Mouse (Mus musculus) liver, embryonic 16.5 days (tissue): ENCODE results near the gene Igfbp5. TPM values are rescaled to one million over a fixed set of nuclear protein-coding genes. Genes with fewer than 3 reads are reported as not detected.

Experiments used
- ATAC-seq: fragments of 200-750 bp; cut with Nextera tagmentation; 2 replicates; pipeline ENCODE4 v1.8.0; 2017; ENCODE audit warnings: low read depth, mild to moderate bottlenecking, moderate number of reproducible peaks, moderate library complexity
- H3K27ac ChIP-seq: fragments of 300-500 bp; sonication (generic); 2 replicates; pipeline ENCODE4 v1.5.1; 2014; ENCODE audit warnings: mild to moderate bottlenecking, low read length
- H3K27me3 ChIP-seq: fragments of 300-500 bp; sonication (generic); 2 replicates; pipeline ENCODE4 v1.6.1; 2014; ENCODE audit warnings: low read depth, low read length, mixed read lengths; ENCODE audit not compliant: control insufficient read depth, insufficient read depth
- H3K36me3 ChIP-seq: fragments of 300-500 bp; sonication (generic); 2 replicates; pipeline ENCODE4 v1.6.1; 2014; ENCODE audit warnings: mild to moderate bottlenecking; ENCODE audit not compliant: control insufficient read depth, insufficient read depth
- H3K4me1 ChIP-seq: fragments of 300-500 bp; sonication (generic); 2 replicates; pipeline ENCODE4 v1.6.1; 2014; ENCODE audit warnings: low read depth, low read length, mixed read lengths; ENCODE audit not compliant: control insufficient read depth
- H3K4me2 ChIP-seq: fragments of 300-500 bp; sonication (generic); 2 replicates; pipeline ENCODE4 v1.6.1; 2014; ENCODE audit warnings: low read depth, low read length, mixed read lengths
- H3K4me3 ChIP-seq: fragments of 300-500 bp; sonication (generic); 2 replicates; pipeline ENCODE4 v1.5.1; 2014; ENCODE audit warnings: low read depth, mild to moderate bottlenecking, low read length
- H3K9ac ChIP-seq: fragments of 300-500 bp; sonication (generic); 2 replicates; pipeline ENCODE4 v1.6.1; 2014; ENCODE audit warnings: low read depth, low read length
- H3K9me3 ChIP-seq: fragments of 300-500 bp; sonication (generic); replicated peaks from 2 replicates; pipeline ENCODE4 v1.6.1; 2016; ENCODE audit warnings: low read length; ENCODE audit not compliant: control insufficient read depth
- WGBS: fragments of 180-500 bp; shearing (Covaris S2); extraction: QIAGEN DNeasy Blood & Tissue Kit; methylation state at CpG from one replicate; pipeline ENCODE4 v1.1.7; 2014; ENCODE audit not compliant: insufficient replicate concordance; 5-methylcytosine and 5-hydroxymethylcytosine counted together
- polyA plus RNA-seq: library from polyadenylated mRNA; unstranded; fragments of >200 nt; fragmentation: Nextera tagmentation; extraction: Ambion mirVana; gene quantifications from 2 replicates; pipeline ENCODE4 v1.2.1, GENCODE M21; 2015

Gene Igfbp5
- polyA plus RNA-seq, 1 experiment from 2014 or later = 1.7 TPM

DNA sequence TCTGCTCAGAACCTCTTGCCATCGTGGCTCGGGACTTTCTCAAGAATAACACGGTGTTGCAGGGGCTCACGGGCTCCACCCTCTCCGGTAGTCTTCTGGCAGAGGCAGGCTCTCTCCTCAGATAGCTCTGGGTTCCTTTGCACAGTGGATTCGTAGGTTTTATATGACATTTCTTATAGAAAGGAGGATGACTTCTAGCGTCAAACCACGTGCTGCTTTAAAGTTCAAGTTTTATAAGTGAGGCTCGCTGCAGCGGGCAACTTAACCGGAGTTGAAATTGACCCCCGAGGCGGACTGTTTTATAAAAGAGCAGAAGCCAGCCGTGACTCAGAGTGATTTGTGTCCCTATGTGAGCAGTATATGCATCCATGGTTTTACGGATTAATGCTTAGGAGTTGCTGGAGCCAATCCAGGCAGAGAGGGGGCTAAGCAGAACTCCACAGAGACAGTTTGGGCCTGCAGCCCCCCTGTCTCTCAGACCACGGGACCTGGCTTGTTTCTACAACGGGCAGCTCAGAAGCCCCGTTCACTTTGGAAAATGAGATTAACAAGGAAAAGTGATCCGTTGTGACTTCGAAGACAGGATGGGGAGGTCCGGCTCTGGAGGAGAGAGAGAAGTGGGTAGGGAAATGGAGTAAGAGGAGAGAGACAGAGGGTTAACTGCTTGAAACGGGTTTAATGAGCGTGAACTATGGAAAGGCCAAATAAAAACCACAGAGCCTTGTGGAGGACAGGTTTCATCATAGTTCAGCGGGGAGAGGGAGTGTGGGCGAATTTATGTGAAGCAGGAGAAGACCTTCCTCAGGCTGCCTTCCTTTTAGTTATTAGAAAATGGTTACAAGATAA, 4.0 kb upstream of the Igfbp5 start:
- Histone ChIP-seq H3K4me3 (no peak overlapping the region), H3K27me3 (peaks cover 35% of the 10 kb centered on the region), H3K4me2 (no peak overlapping the region), H3K4me1 (no peaks in the 10 kb centered on the region; the same call in 1 of the 2 replicates), H3K27ac (no peak overlapping the region), H3K36me3 (no peaks in the 10 kb centered on the region), H3K9me3 (no peaks in the 10 kb centered on the region), H3K9ac (no peak overlapping the region)
- WGBS = 58% methylated on average over 25 of the region's 25 CpGs
- no peak for ATAC-seq

DNA sequence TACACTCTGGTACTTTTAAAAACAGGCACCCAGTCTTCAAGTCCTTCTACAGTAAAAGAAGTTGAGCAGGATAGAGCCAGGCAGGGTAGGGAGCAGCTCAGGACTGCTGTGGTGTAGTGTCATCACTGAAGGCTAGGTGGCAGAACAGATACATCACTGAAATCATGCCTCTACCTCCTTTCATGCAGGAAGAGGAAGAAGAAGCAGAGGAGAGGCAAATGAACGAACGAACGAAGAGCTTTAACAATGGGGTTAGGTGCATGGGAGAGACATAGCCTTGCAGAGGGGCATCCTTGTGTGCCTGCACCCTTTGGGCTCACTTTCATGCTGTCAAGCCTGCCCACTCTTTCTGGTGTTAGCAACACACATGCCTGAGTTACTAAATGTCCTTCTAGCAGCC, 3.2 kb upstream of the Igfbp5 start:
- H3K4me1 ChIP-seq = peaks cover 3% of the 10 kb centered on the region; the same call in 1 of the 2 replicates
- no peak overlapping the region for H3K27ac ChIP-seq
- peaks cover 43% of the 10 kb centered on the region for H3K27me3 ChIP-seq
- no peak overlapping the region for H3K4me2 ChIP-seq
- H3K36me3 ChIP-seq = no peaks in the 10 kb centered on the region
- no peak for ATAC-seq
- H3K4me3 ChIP-seq = no peak overlapping the region
- 4% methylated on average over 3 of the region's 3 CpGs for WGBS
- no peaks in the 10 kb centered on the region for H3K9me3 ChIP-seq
- no peak overlapping the region for H3K9ac ChIP-seq

- peaks cover 61% of the 10 kb centered on the region for H3K27me3 ChIP-seq
- H3K4me3 ChIP-seq = no peak overlapping the region
Measured at GRCm38 (mm10) chr1:72876111-72876510, 1.4 kb upstream of the Igfbp5 start.

GRCm38 (mm10) chr1:72875708-72876107, 1.0 kb upstream of the Igfbp5 start:
- Histone ChIP-seq H3K4me3 (no peak overlapping the region), H3K4me2 (no peak overlapping the region), H3K4me1 (peaks cover 3% of the 10 kb centered on the region), H3K27ac (no peak overlapping the region), H3K27me3 (peaks cover 64% of the 10 kb centered on the region), H3K9ac (no peak overlapping the region), H3K36me3 (no peaks in the 10 kb centered on the region), H3K9me3 (no peaks in the 10 kb centered on the region)
- no peak for ATAC-seq
- 2% methylated on average over 3 of the region's 3 CpGs for WGBS

More at GRCm38 (mm10) chr1:72876111-72876510, 1.4 kb upstream of the Igfbp5 start:
- Histone ChIP-seq H3K27ac (no peak overlapping the region), H3K9me3 (no peaks in the 10 kb centered on the region), H3K36me3 (no peaks in the 10 kb centered on the region), H3K4me2 (no peak overlapping the region), H3K9ac (no peak overlapping the region), H3K4me1 (peaks cover 3% of the 10 kb centered on the region)
- 35% methylated on average over 3 of the region's 3 CpGs for WGBS
- ATAC-seq = no peak

DNA sequence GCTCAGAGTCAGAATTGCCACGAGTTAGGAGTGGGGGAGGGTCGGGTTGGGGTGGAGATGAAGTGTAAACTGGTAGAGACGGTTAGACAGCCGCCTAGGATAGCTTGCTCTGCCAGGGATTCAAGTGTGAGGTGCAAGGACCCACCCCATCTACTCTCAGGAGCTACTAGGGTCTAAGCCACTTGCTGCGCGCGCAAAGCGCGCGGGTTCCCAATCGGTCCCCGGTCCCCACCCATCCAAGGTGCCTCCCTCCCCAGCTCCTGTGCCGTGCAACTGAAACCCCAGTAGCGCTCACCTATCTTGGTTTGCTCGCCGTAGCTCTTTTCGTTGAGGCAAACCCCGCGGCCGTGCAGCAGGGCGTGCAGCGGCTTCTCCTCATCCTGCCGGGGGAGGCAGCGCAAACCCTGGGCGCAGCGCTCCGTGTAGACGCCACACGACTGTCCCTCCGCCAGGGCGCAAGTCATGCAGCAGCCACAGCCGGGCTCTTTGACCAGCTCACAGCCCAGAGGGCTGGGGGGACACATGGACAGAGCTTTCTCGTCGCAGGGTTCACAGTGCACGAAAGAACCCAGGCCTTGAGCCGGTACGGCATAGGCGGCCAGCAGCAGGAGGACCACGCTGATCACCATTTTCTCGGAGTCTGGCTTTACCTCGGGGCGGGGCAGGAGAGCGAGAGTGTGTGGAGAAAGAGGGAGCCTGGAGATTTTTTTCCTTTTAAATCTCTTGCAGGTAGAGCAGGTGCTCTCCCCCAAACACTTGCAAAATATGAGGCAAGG, 985 bp downstream of the Igfbp5 start:
- ATAC-seq = no peak
- WGBS = under 1% methylated on average over 43 of the region's 43 CpGs

GRCm38 (mm10) chr1:72873078-72873477, 1.6 kb downstream of the Igfbp5 start:
- 1% methylated on average over 16 of the region's 16 CpGs for WGBS
- Histone ChIP-seq H3K4me3 (no peak overlapping the region), H3K27ac (no peak overlapping the region), H3K4me2 (no peak overlapping the region), H3K4me1 (peaks cover 6% of the 10 kb centered on the region), H3K27me3 (peaks cover 67% of the 10 kb centered on the region), H3K36me3 (no peaks in the 10 kb centered on the region), H3K9ac (no peak overlapping the region), H3K9me3 (no peaks in the 10 kb centered on the region)
- ATAC-seq = no peak

More for the DNA sequence above, 985 bp downstream of the Igfbp5 start:
- Histone ChIP-seq H3K4me3 (peak overlapping the region; percentile 31), H3K4me2 (peak overlapping the region; percentile 17; the same call in 1 of the 2 replicates), H3K27ac (no peak overlapping the region), H3K9ac (no peak overlapping the region), H3K36me3 (no peaks in the 10 kb centered on the region), H3K9me3 (no peaks in the 10 kb centered on the region), H3K4me1 (peaks cover 6% of the 10 kb centered on the region), H3K27me3 (peaks cover 67% of the 10 kb centered on the region)

- WGBS = 0% methylated on average over 8 of the region's 8 CpGs
- H3K4me1 ChIP-seq = peaks cover 6% of the 10 kb centered on the region
- H3K27ac ChIP-seq = no peak overlapping the region
- H3K27me3 ChIP-seq = peaks cover 62% of the 10 kb centered on the region
- peak overlapping the region; percentile 19; the same call in 1 of the 2 replicates for H3K4me2 ChIP-seq
- ATAC-seq = no peak
- no peaks in the 10 kb centered on the region for H3K36me3 ChIP-seq
- H3K4me3 ChIP-seq = no peak overlapping the region
- H3K9ac ChIP-seq = no peak overlapping the region
- no peaks in the 10 kb centered on the region for H3K9me3 ChIP-seq
Measured at GRCm38 (mm10) chr1:72872521-72872920, 2.2 kb downstream of the Igfbp5 start.

DNA sequence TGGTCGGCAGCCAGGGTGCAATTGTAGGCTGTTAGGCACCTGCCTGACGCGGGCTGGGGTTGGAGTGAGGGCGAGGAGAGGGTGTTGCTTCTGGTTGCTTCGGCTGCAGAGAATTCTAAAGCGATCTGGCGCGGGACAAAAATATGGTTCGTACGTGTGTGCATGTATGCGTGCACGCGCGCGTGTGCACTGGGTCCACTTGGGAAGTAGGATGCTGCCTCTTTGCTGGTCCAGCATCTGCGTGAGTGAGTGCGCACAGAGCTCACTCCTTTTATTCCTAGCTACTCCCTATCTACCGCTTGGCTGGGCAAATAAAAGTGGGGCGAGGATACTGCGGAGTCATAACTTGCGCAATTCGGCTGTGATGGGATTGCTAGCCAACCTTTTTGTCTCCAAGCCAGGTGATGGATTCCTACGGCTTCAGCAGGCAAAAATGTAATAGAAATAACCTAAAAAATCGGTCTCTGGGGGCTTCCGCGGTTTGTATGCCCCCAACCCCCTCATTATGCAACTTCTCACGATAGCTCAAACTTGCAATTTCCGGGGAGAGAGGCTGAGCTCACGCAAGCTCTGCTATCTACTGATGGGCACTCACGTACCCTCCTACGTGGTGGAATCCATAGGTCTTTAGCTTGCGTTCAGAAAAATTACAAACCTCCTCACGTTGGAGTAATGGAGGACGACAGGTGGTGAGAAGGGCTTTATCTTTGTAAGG, 2.8 kb downstream of the Igfbp5 start:
- H3K27me3 ChIP-seq = peaks cover 62% of the 10 kb centered on the region
- H3K9me3 ChIP-seq = no peaks in the 10 kb centered on the region
- H3K4me3 ChIP-seq = peak overlapping the region; percentile 12
- ATAC-seq = no peak
- peaks cover 6% of the 10 kb centered on the region for H3K4me1 ChIP-seq
- H3K9ac ChIP-seq = no peak overlapping the region
- H3K4me2 ChIP-seq = peak overlapping the region; percentile 19
- 2% methylated on average over 34 of the region's 34 CpGs for WGBS
- no peak overlapping the region for H3K27ac ChIP-seq
- no peaks in the 10 kb centered on the region for H3K36me3 ChIP-seq
